Mouse (Mus musculus): ENCODE data around the gene Mrpl11.
"Not testable (repeated sequence)": the region's sequence is repeated elsewhere in the genome, so short reads cannot be mapped to it uniquely, and the experiment has no call there.

The Mrpl11 gene

DNA sequence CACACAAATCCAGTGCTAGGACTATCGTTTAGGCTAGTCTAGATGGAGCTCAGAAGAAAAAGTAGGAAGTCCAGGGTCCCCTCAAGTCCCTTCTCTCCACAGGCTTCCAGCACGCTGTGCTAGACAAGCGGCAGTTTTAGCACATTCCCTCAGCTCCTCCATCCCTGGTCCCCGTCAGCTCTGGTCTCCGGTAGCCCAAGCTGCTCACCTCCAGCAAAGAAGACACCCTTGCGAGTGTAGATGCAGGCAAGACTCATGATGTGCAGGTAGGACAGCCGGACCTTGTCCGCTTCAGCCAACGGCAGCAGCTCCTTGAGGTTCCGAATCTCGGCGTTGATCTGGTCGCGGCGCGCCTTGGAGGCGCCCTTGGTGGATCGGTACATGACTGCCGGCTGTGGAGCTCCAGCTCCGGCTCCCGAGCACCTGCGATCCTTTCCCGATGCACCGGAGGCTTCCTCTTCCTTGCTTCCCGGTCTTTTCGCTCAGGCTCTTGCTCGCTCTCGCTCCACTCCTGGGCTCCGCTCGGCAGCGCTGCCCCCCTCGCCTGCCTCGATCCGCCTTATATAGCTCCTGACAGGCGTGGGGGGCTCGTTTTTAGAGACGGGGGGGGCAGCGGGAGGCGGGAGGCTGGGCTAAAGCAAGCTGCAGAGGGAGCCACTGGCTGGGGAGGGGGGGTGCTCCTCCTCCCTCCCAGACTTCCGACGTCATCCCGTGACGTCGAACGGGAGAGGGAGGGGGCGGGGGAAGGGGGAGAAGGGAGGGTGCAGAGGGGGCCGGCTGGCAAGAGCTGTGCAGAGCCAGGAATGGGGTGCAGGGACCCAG lies 27.7 kb downstream of the Mrpl11 start:
- in situ Hi-C loops (cut with MboI; ENCODE audit: low pct_unique_long_range_greater_than_20kb in 1 of 2, low sequenced_read_pairs in 2 of 2, unreplicated experiment in 1 of 2), result loop anchor here in 1 of 2 experiments (25.0 kb wide), 2 partner anchors 352 to 502 kb away; partner anchors contain the start of genes 2010003K11Rik, Rce1 and Syt12

DNA sequence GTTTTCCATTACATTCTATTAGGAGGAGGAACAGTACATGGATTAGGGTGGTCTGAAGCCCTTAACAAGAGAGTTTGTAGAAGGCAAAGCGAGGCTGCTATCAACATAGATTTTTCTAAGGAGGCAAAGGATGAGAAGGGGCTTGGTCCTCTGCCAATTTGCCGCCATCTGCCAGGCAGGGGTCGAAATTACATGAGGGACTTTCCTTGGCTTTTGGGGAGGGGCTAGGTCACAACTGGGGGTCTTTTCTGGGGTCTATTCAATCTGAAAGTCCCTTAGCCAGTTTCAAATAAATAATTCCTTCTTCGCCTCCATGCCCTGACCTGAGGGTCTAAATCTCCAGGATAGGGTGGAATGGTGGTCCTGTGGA lies 28.3 kb downstream of the Mrpl11 start, which contains the start of gene Npas4:
Gene Npas4, minus strand, starts transcription at position 61 of the 370 bp plus-strand sequence.
- in situ Hi-C loops (cut with MboI; ENCODE audit: low pct_unique_long_range_greater_than_20kb in 1 of 2, low sequenced_read_pairs in 2 of 2, unreplicated experiment in 1 of 2), result loop anchor here in 1 of 2 experiments (25.0 kb wide), 2 partner anchors 353 to 503 kb away; partner anchors contain the start of genes 2010003K11Rik, Rce1 and Syt12

DNA sequence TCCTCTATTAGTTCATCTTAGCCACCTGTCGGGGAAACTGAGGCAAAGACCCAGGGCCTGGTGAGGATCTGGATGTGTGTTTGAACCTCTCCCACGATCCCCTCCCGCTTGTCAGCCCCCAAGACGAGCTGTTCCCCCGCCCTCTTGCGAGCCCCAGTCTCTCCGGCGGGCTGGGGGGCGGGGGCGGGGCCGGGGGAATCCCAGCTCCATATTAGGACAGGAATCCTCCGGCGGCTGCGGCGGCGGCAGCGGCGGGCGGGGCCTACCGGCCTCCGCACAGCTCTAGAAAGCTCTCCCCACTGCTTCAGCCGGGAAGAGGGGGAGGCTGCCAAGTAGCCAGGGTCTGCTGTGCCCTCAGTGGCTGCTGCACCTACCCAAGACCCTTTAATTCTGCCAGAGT lies 28.8 kb downstream of the Mrpl11 start:
- in situ Hi-C loops (cut with MboI; ENCODE audit: low pct_unique_long_range_greater_than_20kb in 1 of 2, low sequenced_read_pairs in 2 of 2, unreplicated experiment in 1 of 2), result loop anchor here in 1 of 2 experiments (25.0 kb wide), 2 partner anchors 353 to 503 kb away; partner anchors contain the start of genes 2010003K11Rik, Rce1 and Syt12

DNA sequence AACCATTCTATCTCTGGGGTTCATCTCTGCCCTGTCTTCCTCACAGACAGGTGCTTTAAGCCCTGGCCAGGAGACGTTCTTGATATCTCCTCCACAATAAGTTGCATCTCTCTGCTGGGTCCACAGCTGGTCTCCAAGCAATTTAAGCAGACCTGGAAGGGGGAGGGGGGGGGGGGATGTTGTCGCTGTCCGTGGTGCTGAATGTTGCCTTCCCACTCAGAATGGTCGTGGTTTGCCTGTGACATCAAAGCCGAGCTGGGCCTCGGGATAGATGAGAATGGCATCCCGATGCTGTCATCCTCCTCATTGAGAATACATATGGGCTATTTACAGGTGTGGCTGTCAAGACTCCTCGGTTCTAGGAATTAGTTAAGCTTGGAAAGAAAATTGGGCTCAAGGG lies 30.4 kb downstream of the Mrpl11 start:
- in situ Hi-C loops (cut with MboI; ENCODE audit: low pct_unique_long_range_greater_than_20kb in 1 of 2, low sequenced_read_pairs in 2 of 2, unreplicated experiment in 1 of 2), result loop anchor here in 1 of 2 experiments (25.0 kb wide), 2 partner anchors 355 to 505 kb away; partner anchors contain the start of genes 2010003K11Rik, Rce1 and Syt12

DNA sequence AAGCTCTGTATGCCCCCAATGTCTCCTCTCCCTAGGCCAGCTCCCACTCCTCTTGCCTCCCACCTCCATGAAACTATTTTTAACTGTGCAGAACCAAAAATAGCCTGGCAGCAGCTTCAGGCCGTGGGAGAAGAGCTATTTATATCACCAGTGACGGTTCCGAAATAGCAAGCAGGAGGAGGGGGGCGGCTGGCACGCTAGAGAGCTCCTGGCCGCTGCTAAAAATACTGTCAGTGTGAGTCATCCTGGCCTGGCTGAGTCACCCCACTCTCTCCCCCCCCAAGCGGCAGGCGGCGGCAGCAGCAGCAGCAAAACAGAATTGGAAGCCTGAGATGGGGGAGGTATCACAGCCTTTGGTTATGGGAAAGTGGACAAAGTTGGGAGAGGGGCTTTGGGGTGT lies 31.0 kb downstream of the Mrpl11 start:
- in situ Hi-C loops (cut with MboI; ENCODE audit: low pct_unique_long_range_greater_than_20kb in 1 of 2, low sequenced_read_pairs in 2 of 2, unreplicated experiment in 1 of 2), result loop anchor here in 1 of 2 experiments (25.0 kb wide), 2 partner anchors 356 to 506 kb away; partner anchors contain the start of genes 2010003K11Rik, Rce1 and Syt12

DNA sequence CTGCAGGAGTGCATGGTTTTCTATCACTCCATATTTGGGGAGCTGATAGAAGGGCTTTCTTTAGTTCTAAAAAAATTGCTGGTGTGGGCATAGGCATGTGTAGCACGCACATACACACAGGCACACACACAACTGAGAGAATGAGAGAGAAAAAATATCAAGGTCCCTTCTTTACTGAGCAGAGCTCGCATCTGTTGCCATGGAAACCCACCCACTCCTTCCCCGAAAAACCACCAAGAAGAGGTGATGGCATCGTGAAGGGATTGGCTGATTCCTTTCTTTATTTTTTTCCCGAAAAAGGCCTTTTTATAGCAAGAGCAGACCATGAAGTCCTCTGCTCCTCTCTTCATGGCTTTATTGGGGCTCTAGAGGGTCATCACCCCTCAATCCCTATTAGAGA lies 32.1 kb downstream of the Mrpl11 start:
- in situ Hi-C loops (cut with MboI; ENCODE audit: low pct_unique_long_range_greater_than_20kb in 1 of 2, low sequenced_read_pairs in 2 of 2, unreplicated experiment in 1 of 2), result loop anchor here in 1 of 2 experiments (25.0 kb wide), 2 partner anchors 357 to 507 kb away; partner anchors contain the start of genes 2010003K11Rik, Rce1 and Syt12

DNA sequence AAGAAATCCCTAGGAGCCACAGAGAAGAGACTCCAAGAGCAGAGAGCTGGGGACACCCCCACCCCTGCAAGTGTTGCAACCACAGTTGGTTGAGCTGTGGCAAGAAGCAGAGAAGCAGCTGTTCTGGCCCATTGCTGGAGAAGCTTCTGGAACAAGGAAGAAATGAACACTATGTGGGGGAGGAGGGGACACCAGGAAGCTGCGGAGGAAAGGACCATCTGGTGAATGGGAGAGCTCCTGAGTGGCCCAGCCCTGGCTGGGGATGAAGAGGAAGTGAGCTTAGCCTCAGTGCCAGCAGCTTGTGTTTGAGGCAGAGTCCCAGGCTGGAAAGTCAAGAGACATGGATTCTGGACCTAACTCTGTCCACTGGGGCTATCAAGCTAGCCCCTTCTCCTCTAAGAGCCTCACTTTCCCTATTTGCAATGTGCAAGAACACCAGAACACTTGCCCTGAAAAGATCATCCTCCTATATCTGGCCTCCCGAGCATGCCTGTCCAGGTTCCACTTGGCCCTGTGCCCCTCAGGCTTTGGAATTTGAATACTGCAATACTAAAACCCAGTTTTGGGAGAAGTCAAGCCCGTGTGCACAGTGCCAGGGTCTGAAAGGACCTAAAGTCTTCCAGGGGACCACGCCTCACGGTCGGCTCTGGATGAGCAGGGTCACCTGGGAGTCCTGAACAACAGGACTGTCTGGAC lies 37.6 kb downstream of the Mrpl11 start:
- in situ Hi-C loops (cut with MboI; ENCODE audit: low pct_unique_long_range_greater_than_20kb in 1 of 2, low sequenced_read_pairs in 2 of 2, unreplicated experiment in 1 of 2), result loop anchor here in 1 of 2 experiments (25.0 kb wide), 2 partner anchors 362 to 512 kb away; partner anchors contain the start of genes 2010003K11Rik, Rce1 and Syt12

DNA sequence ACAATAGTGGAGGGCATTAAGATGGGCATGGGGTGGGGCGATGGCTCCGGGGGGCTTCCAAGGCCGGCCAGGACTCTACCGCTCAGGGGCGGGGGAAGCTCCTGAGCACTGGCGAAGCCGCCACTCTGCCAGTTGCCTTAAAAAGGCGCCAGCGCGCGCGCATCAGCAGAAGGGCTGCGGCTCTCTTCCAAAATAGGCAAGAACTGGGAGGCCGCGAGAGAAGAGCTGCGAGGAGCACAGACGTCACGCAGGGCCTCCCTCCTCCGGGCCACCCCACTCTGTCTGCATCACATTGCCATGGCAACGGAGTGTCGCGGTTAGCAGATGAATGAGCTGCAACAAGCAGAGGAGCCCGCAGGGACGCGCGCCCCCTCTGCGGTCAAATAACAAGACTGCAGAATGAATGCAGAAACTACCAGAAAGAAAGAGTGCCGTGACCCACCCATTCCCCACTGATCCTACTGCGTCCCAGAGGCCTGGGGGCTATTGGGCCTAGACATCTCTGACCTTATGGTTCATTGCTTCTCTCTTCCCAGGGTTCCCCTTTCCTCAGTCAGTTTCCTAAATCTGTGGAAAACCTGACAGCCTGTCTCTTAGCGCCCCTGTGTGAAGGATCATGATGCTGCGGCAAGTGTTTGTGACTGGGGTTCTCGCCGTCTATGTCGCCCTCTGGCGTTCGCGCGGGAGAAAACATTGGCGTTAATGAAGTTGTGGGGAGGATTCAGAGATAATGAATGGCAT lies 39.9 kb downstream of the Mrpl11 start:
- in situ Hi-C loops (cut with MboI; ENCODE audit: low pct_unique_long_range_greater_than_20kb in 1 of 2, low sequenced_read_pairs in 2 of 2, unreplicated experiment in 1 of 2), result no loop called here

DNA sequence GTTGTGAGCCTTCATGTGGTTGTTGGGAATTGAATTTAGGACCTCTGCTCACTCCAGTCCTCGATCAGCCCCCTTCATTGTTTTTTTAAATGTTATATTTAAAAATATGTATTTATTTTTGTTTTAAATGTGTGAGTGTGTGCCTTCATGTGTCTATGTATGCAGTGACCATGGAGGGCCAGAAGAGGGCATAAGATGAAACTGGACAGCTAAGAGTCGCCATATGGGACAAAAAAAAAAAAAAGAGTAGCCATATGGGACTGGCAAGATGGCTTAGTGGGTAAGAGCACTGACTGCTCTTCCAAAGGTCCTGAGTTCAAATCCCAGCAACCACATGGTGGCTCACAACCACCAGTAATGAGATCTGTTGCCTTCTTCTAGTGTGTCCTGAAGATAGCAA lies 41.7 kb downstream of the Mrpl11 start:
- in situ Hi-C loops (cut with MboI; ENCODE audit: low pct_unique_long_range_greater_than_20kb in 1 of 2, low sequenced_read_pairs in 2 of 2, unreplicated experiment in 1 of 2), result not testable (repeated sequence)

DNA sequence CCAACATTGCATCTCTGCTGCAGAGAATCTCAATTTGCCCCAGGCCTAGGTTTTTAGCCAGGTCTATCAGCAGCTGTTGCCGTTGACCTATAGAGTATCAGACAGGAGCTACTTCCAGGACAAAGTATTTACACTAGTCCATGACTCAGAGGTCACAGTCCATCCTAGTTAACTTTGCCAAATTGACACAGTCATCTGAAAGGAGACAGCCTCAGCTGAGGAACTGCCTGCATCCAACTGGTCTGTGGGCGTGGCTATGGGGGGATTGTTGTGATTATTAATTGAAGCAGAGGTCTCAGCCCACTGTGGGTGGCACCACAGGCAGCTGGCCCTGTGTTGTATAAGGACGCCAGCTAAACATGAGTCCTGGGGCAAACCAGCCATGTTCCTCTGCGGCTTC lies 43.0 kb downstream of the Mrpl11 start:
- in situ Hi-C loops (cut with MboI; ENCODE audit: low pct_unique_long_range_greater_than_20kb in 1 of 2, low sequenced_read_pairs in 2 of 2, unreplicated experiment in 1 of 2), result no loop called here

DNA sequence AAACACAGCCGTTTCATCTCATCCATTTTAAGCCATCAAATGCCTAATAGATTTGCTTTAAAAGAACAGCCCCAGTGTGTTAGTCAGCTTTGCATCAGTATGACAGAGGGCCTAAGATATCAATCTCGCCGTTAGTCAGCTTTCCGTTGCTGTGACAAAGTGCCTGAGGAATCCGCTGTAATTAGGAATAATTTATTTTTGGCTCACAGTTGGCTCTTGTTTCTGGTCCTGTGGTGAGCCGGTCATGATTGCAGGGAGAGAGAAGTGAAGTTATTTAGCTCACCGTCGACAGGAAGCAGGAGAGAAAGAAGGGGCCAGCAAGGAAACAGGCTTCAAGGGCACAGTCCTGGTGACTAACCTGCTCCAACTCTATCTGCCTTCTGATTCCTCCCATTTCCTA lies 51.2 kb downstream of the Mrpl11 start:
- in situ Hi-C loops (cut with MboI; ENCODE audit: low pct_unique_long_range_greater_than_20kb in 1 of 2, low sequenced_read_pairs in 2 of 2, unreplicated experiment in 1 of 2), result no loop called here

DNA sequence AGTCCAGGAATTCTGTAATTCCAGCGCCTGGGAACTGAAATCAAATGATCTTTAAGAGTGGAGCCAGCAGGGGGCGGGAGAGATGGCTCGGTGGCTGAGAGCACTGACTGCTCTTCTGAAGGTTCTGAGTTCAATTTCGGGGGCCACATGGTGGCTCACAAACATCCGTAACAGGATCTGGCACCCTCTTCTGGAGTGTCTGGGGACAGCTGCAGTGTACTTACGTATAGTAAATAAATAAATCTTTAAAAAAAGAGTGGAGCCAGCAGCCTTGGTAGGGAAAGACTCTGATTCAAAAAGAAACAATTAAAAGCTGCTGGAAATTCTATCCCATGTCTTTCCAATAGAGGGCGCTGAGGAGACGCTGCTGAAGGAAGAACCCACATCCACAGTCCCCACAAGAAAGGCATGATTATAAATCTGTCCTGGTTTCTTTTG lies 53.0 kb downstream of the Mrpl11 start:
- in situ Hi-C loops (cut with MboI; ENCODE audit: low pct_unique_long_range_greater_than_20kb in 1 of 2, low sequenced_read_pairs in 2 of 2, unreplicated experiment in 1 of 2), result no loop called here

DNA sequence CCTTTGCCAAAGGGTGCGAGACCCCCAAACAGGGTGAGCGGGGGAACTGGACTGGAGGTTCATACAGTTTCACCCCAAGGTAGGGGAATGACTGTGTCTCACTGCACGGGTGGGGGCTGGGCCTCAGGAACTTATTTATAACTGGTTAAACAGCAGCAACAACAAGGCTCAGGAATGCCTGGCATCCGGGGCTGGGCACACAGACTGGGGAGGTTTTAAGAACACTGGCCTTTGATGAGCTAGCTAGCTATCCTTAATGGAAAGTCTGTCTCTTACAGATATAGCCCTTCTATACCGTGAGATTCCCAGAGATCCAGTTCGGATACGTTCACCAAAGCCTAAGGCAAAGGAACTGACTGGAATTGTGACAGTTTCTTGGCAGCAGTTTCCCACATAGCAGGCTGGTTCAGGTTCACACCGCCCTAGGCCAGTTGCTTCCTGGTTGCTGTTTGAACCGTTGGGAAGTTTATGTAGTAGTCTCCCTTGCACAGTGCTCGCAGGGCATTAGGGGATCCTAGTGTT lies 54.3 kb downstream of the Mrpl11 start:
- in situ Hi-C loops (cut with MboI; ENCODE audit: low pct_unique_long_range_greater_than_20kb in 1 of 2, low sequenced_read_pairs in 2 of 2, unreplicated experiment in 1 of 2), result no loop called here
